Mouse (Mus musculus) heart, postnatal 0 days (tissue): ENCODE measurements around the gene Trim13.

Experiments
- CTCF ChIP-seq: IDR thresholded peaks from 2 replicates; pipeline ENCODE4 v1.5.1; 2016; ENCODE audit warnings: antibody characterized with exemption, control low read depth, low read depth
- EP300 ChIP-seq: IDR thresholded peaks from 2 replicates; pipeline ENCODE4 v1.6.1; 2016; ENCODE audit warnings: antibody characterized with exemption, low read depth

DNA sequence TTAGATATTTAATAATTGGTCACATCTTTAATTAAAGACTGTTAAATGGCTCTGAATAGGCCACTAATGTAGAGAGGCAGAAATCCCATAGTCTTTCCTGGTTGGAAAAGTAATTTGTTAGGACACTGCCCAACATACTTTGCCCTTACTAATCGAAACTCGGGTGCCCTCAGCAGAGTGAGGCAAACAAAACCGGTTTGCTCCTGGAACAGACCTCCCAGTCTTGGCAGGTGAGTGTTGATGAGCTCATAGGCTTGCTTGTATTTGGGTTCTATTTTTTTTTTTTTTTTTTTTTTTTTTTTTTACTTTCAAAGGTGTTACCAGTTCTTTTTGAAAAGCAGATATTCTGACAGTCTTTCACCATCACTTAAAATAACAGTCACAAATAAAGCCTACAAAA, 38.2 kb upstream of the Trim13 start:
- TF ChIP-seq CTCF: no peak
- no peak for TF ChIP-seq EP300
